Mouse (Mus musculus) lung, adult 18-20 months (tissue): ENCODE data around the gene Srebf1.

Experiments
- DNase-seq, 2 experiments: peaks; one replicate each; pipeline ENCODE4 v3.0.0; 2022; ENCODE audit warnings: mixed read lengths in 2 of 2

Srebf1 gene

GRCm38 (mm10) chr11:60233235-60233634, 10.9 kb upstream of the Srebf1 start:
- DNase-seq = no peak

GRCm38 (mm10) chr11:60232441-60233058, 10.2 kb upstream of the Srebf1 start:
- DNase-seq = peak; percentile 33 to 49

GRCm38 (mm10) chr11:60231951-60232350, 9.6 kb upstream of the Srebf1 start:
- DNase-seq = no peak

- no peak for DNase-seq
Measured at GRCm38 (mm10) chr11:60231326-60231725, 8.9 kb upstream of the Srebf1 start.

- no peak for DNase-seq
Measured at GRCm38 (mm10) chr11:60230512-60230911, 8.1 kb upstream of the Srebf1 start.

GRCm38 (mm10) chr11:60229821-60230220, 7.4 kb upstream of the Srebf1 start:
- DNase-seq = peak; percentile 85 to 90

GRCm38 (mm10) chr11:60228525-60228924, 6.1 kb upstream of the Srebf1 start:
- DNase-seq = peak; percentile 47 to 73

GRCm38 (mm10) chr11:60225874-60226273, 3.5 kb upstream of the Srebf1 start:
- no peak for DNase-seq

GRCm38 (mm10) chr11:60224676-60225075, 2.3 kb upstream of the Srebf1 start:
- no peak for DNase-seq

- DNase-seq = no peak
Measured at GRCm38 (mm10) chr11:60222085-60222468, 304 bp downstream of the Srebf1 start.

GRCm38 (mm10) chr11:60221425-60221824, 956 bp downstream of the Srebf1 start:
- no peak for DNase-seq

- DNase-seq = peak; percentile 90 to 93
Measured at GRCm38 (mm10) chr11:60220291-60220804, 2.0 kb downstream of the Srebf1 start.

GRCm38 (mm10) chr11:60219609-60220008, 2.8 kb downstream of the Srebf1 start:
- peak; percentile 63 to 76 for DNase-seq

- no peak for DNase-seq
Measured at GRCm38 (mm10) chr11:60217467-60217866, 4.9 kb downstream of the Srebf1 start.

GRCm38 (mm10) chr11:60216671-60217070, 5.7 kb downstream of the Srebf1 start:
- no peak for DNase-seq

- DNase-seq = peak in 1 of 2 experiments; percentile 48
Measured at GRCm38 (mm10) chr11:60213266-60213665, 9.1 kb downstream of the Srebf1 start.

GRCm38 (mm10) chr11:60211761-60212160, 10.6 kb downstream of the Srebf1 start:
- no peak for DNase-seq

GRCm38 (mm10) chr11:60211152-60211551, 11.2 kb downstream of the Srebf1 start:
- DNase-seq = no peak

- peak; percentile 95 to 97 for DNase-seq
Measured at GRCm38 (mm10) chr11:60210305-60210724, 12.1 kb downstream of the Srebf1 start.

GRCm38 (mm10) chr11:60209933-60210249, 12.5 kb downstream of the Srebf1 start:
- DNase-seq = no peak

GRCm38 (mm10) chr11:60209217-60209932, 13.0 kb downstream of the Srebf1 start:
- DNase-seq = peak; percentile 81 to 85

GRCm38 (mm10) chr11:60208712-60209111, 13.7 kb downstream of the Srebf1 start:
- no peak for DNase-seq

GRCm38 (mm10) chr11:60208201-60208600, 14.2 kb downstream of the Srebf1 start:
- no peak for DNase-seq

- peak; percentile 69 to 77 for DNase-seq
Measured at GRCm38 (mm10) chr11:60206207-60206606, 16.2 kb downstream of the Srebf1 start.
